Comparison of ENCODE assay signal across 14 mouse cellular contexts in genomic region chr8:116167874-116168273, GRCm38 (mm10).
"Had no signal": no experiment of that assay in that cellular context is flagged by ENCODE, and none has a peak within 500 bp of the region (broad histone marks: within the 10 kb centered on the region; RNA-seq: fewer than 3 reads in every experiment).

No protein-coding gene starts in this region.

- H3K4me2 ChIP-seq: liver, embryonic 12.5 days; lung, embryonic 14.5 days; neural tube, embryonic 12.5 days; stomach, embryonic 15.5 days had no signal

- H3K27me3 ChIP-seq: liver, embryonic 12.5 days; megakaryocyte, embryonic 14.5 days; neural tube, embryonic 12.5 days; stomach, embryonic 15.5 days had no signal

- H3K4me3 ChIP-seq: liver, embryonic 12.5 days; megakaryocyte, embryonic 14.5 days; neural tube, embryonic 12.5 days; stomach, embryonic 15.5 days had no signal

- H3K9ac ChIP-seq: liver, embryonic 12.5 days; liver, embryonic 14.5 days; lung, embryonic 14.5 days; neural tube, embryonic 12.5 days; stomach, embryonic 15.5 days had no signal

- H3K36me3 ChIP-seq: liver, embryonic 12.5 days; neural tube, embryonic 12.5 days; stomach, embryonic 15.5 days had no signal

- ATAC-seq: liver, embryonic 12.5 days had no signal

- DNase-seq: lung, adult 18-20 months; lung, embryonic 14.5 days; lung, postnatal 10 days; lung, postnatal 4 days; right cerebral cortex, postnatal 14 days; thymus, adult 2 months; thymus, postnatal 25 days; thymus, postnatal 4 days had no signal

- H3K27ac ChIP-seq: liver, embryonic 12.5 days; liver, embryonic 14.5 days; neural tube, embryonic 12.5 days; stomach, embryonic 15.5 days; stomach, postnatal 0 days had no signal

- H3K4me1 ChIP-seq: liver, embryonic 12.5 days; megakaryocyte, embryonic 14.5 days; stomach, embryonic 15.5 days had no signal

- H3K9me3 ChIP-seq: liver, embryonic 12.5 days; megakaryocyte, embryonic 14.5 days; neural tube, embryonic 12.5 days; stomach, embryonic 15.5 days had no signal
